20 mouse cellular contexts compared by ENCODE assay signal in the genomic region with DNA sequence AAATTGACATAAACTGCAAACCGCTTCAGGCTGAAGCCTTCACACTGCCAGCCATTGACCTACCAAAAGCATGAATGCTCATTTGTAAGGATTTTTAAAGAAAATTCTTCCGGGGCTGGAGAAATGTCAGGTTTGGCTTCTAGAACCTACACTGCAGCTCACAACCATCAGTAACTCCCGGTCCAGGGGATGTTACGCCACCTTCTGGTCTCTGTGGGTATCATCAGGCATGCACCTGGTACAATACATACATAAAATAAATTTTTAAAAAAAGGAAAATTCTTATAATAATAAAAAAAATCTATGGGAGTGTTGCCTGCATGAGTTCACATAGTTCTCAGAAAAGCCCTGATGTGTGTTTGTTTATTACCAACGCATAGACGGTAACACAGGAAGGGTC. TPM values are rescaled to one million over a fixed set of nuclear protein-coding genes. Genes with fewer than 3 reads are reported as not detected.
A peak's percentile ranks its signal among the peaks of the same experiment; 100 is the strongest.
DNase-seq lines count a peak whose midpoint lies in the region; ATAC-seq and TF ChIP-seq lines count a peak whose summit lies in the region.
"Had no signal": no experiment of that assay in that cellular context is flagged by ENCODE, and none has a peak within 500 bp of the region (broad histone marks: within the 10 kb centered on the region; RNA-seq: fewer than 3 reads in every experiment).

No protein-coding gene starts in this region.

- no peak overlapping the region for H3K4me2 ChIP-seq in kidney, postnatal 0 days (ENCODE audit: low read length)
- H3K4me2 ChIP-seq in midbrain, postnatal 0 days (ENCODE audit: low read depth, low read length, poor library complexity, severe bottlenecking) = no peak overlapping the region
- H3K4me2 ChIP-seq: heart, embryonic 12.5 days; lung, embryonic 15.5 days; neural tube, embryonic 15.5 days; stomach, embryonic 15.5 days had no signal

- no peak overlapping the region for H3K4me3 ChIP-seq in kidney, postnatal 0 days (replicated peaks; ENCODE audit: low read depth, low read length)
- no peak overlapping the region for H3K4me3 ChIP-seq in midbrain, postnatal 0 days (ENCODE audit: low read depth, low read length)
- no peak overlapping the region for H3K4me3 ChIP-seq in midbrain, embryonic 10.5 days
- H3K4me3 ChIP-seq: heart, embryonic 12.5 days; hindbrain, embryonic 10.5 days; lung, embryonic 15.5 days; neural tube, embryonic 15.5 days; stomach, embryonic 15.5 days had no signal

- WGBS in kidney, postnatal 0 days = 84% methylated on average over 6 of the region's 6 CpGs
- WGBS in midbrain, postnatal 0 days = 83% methylated on average over 6 of the region's 6 CpGs
- WGBS in midbrain, embryonic 10.5 days = 91% methylated on average over 6 of the region's 6 CpGs

- H3K4me1 ChIP-seq in kidney, postnatal 0 days (replicated peaks; ENCODE audit: insufficient read depth, low read length) = no peaks in the 10 kb centered on the region
- H3K4me1 ChIP-seq in midbrain, postnatal 0 days (ENCODE audit: insufficient read depth, low read length) = no peaks in the 10 kb centered on the region
- H3K4me1 ChIP-seq in midbrain, embryonic 10.5 days = peaks cover 6% of the 10 kb centered on the region; the same call in 1 of the 2 replicates
- H3K4me1 ChIP-seq: hindbrain, embryonic 10.5 days; lung, embryonic 15.5 days; stomach, embryonic 15.5 days had no signal

- no peaks in the 10 kb centered on the region for H3K27me3 ChIP-seq in kidney, postnatal 0 days (ENCODE audit: insufficient read depth, low read length)
- H3K27me3 ChIP-seq in midbrain, postnatal 0 days (ENCODE audit: insufficient read depth, low read length) = no peaks in the 10 kb centered on the region
- no peaks in the 10 kb centered on the region for H3K27me3 ChIP-seq in midbrain, embryonic 10.5 days (ENCODE audit: low read depth, poor library complexity, severe bottlenecking)
- no peaks in the 10 kb centered on the region for H3K27me3 ChIP-seq in splenic B cell, adult 2 months (ENCODE audit: control insufficient read depth, insufficient read depth, low read length, poor library complexity, severe bottlenecking)
- H3K27me3 ChIP-seq: heart, embryonic 12.5 days; lung, embryonic 15.5 days; neural tube, embryonic 15.5 days; stomach, embryonic 15.5 days had no signal

- DNase-seq in kidney, postnatal 0 days (ENCODE audit: low spot score) = no peak
- DNase-seq in kidney, adult 11 months = no peak
- no peak for DNase-seq in midbrain, postnatal 0 days (ENCODE audit: low spot score)
- no peak for DNase-seq in midbrain, embryonic 10.5 days (ENCODE audit: low spot score)
- DNase-seq in ZHBTc4 (ENCODE audit: low read depth, low spot score) = peak; percentile 31
- peak; percentile 41 for DNase-seq in splenic B cell, adult 2 months (ENCODE audit: low read depth, low spot score)
- DNase-seq in urinary bladder, postnatal 4 days (ENCODE audit: low spot score in 2 of 2) = no peak
- DNase-seq: adrenal gland, postnatal 10 days; gastrocnemius, postnatal 14 days; kidney, adult 8-10 months; kidney, postnatal 4 days; layer of hippocampus, postnatal 36 days; right cerebral cortex, postnatal 4 days; thymus, postnatal 14 days had no signal

- H3K27ac ChIP-seq in kidney, postnatal 0 days = no peak overlapping the region
- no peak overlapping the region for H3K27ac ChIP-seq in midbrain, postnatal 0 days (ENCODE audit: low read depth, low read length)
- H3K27ac ChIP-seq in midbrain, embryonic 10.5 days (replicated peaks) = no peak overlapping the region
- H3K27ac ChIP-seq: hindbrain, embryonic 10.5 days; lung, embryonic 15.5 days; neural tube, embryonic 15.5 days; stomach, embryonic 15.5 days had no signal

- H3K9me3 ChIP-seq in kidney, postnatal 0 days (replicated peaks; ENCODE audit: low read length) = no peaks in the 10 kb centered on the region
- H3K9me3 ChIP-seq in midbrain, postnatal 0 days (ENCODE audit: low read length) = no peaks in the 10 kb centered on the region
- H3K9me3 ChIP-seq in midbrain, embryonic 10.5 days (replicated peaks) = no peaks in the 10 kb centered on the region
- H3K9me3 ChIP-seq: heart, embryonic 12.5 days; hindbrain, embryonic 10.5 days; lung, embryonic 15.5 days; neural tube, embryonic 15.5 days; stomach, embryonic 15.5 days had no signal

- no peak overlapping the region for H3K9ac ChIP-seq in kidney, postnatal 0 days (ENCODE audit: low read depth, low read length)
- no peak overlapping the region for H3K9ac ChIP-seq in midbrain, postnatal 0 days (replicated peaks; ENCODE audit: low read length, poor library complexity, severe bottlenecking)
- H3K9ac ChIP-seq: heart, embryonic 12.5 days; lung, embryonic 15.5 days; neural tube, embryonic 15.5 days; stomach, embryonic 15.5 days had no signal

- H3K36me3 ChIP-seq in kidney, postnatal 0 days (ENCODE audit: insufficient read depth, low read length) = no peaks in the 10 kb centered on the region
- H3K36me3 ChIP-seq in midbrain, postnatal 0 days (ENCODE audit: insufficient read depth, low read length) = no peaks in the 10 kb centered on the region
- no peaks in the 10 kb centered on the region for H3K36me3 ChIP-seq in midbrain, embryonic 10.5 days
- H3K36me3 ChIP-seq in splenic B cell, adult 2 months (ENCODE audit: control insufficient read depth, insufficient read depth, low read length, poor library complexity, severe bottlenecking) = no peaks in the 10 kb centered on the region
- H3K36me3 ChIP-seq: heart, embryonic 12.5 days; hindbrain, embryonic 10.5 days; lung, embryonic 15.5 days; neural tube, embryonic 15.5 days; stomach, embryonic 15.5 days had no signal

- no peak for ATAC-seq in kidney, postnatal 0 days (replicated peaks; ENCODE audit: low FRiP score, low read depth)
- no peak for ATAC-seq in midbrain, postnatal 0 days (ENCODE audit: low FRiP score)
- no peak for ATAC-seq in erythroid progenitor cell, adult 5-6 weeks (replicated peaks; ENCODE audit: low FRiP score, poor library complexity, severe bottlenecking)

- peak; percentile 47; the same call in 1 of the 2 replicates for TF ChIP-seq CTCF in kidney, postnatal 0 days (IDR thresholded peaks at IDR 0.05; ENCODE audit: low read depth)
- peak; percentile 48 for TF ChIP-seq CTCF in midbrain, postnatal 0 days (IDR thresholded peaks at IDR 0.05)

RNA-seq across cellular contexts. Expression of a gene that starts 42.7 kb away (rescaled TPM):
- 8.5 and 9.6 TPM in 2 replicates for polyA plus RNA-seq in kidney, postnatal 0 days (2015; fragmentation: Nextera tagmentation; extraction: Ambion mirVana)
- total RNA-seq in midbrain, postnatal 0 days (2014; rRNA removed) = 129 and 178 TPM in 2 replicates
- 54.3 and 62.6 TPM in 2 replicates for polyA plus RNA-seq in midbrain, postnatal 0 days (2015; fragmentation: Nextera tagmentation; extraction: Ambion mirVana)
- 3.4 and 6.7 TPM in 2 replicates for polyA plus RNA-seq in midbrain, embryonic 10.5 days (2016; fragmentation: Nextera tagmentation; extraction: Ambion mirVana)
- 13.8 and 24.1 TPM in 2 replicates for total RNA-seq in erythroid progenitor cell, adult 5-6 weeks (2015; ENCODE audit: low replicate concordance)
- total RNA-seq in erythroid progenitor cell, adult 5-6 weeks (2017; ENCODE audit: low replicate concordance) = 14.8 and 28.3 TPM in 2 replicates

Comparison
In these comparisons a context has a peak if more than half of its experiments do, and no peak if none do; other contexts are left out.
1. DNase-seq: peak in ZHBTc4 (single experiment) and splenic B cell, adult 2 months (single experiment); none in kidney, postnatal 0 days (single experiment), kidney, adult 11 months (single experiment), midbrain, postnatal 0 days (single experiment), midbrain, embryonic 10.5 days (single experiment) and urinary bladder, postnatal 4 days (0 of 2).